Mouse (Mus musculus): ENCODE data around the gene Plcb4.
"Not testable (repeated sequence)": the region's sequence is repeated elsewhere in the genome, so short reads cannot be mapped to it uniquely, and the experiment has no call there.

The Plcb4 gene

GRCm38 (mm10) chr2:135963089-135963488 is 304.3 kb downstream of the Plcb4 start:
- DNase-seq: no peak

DNA sequence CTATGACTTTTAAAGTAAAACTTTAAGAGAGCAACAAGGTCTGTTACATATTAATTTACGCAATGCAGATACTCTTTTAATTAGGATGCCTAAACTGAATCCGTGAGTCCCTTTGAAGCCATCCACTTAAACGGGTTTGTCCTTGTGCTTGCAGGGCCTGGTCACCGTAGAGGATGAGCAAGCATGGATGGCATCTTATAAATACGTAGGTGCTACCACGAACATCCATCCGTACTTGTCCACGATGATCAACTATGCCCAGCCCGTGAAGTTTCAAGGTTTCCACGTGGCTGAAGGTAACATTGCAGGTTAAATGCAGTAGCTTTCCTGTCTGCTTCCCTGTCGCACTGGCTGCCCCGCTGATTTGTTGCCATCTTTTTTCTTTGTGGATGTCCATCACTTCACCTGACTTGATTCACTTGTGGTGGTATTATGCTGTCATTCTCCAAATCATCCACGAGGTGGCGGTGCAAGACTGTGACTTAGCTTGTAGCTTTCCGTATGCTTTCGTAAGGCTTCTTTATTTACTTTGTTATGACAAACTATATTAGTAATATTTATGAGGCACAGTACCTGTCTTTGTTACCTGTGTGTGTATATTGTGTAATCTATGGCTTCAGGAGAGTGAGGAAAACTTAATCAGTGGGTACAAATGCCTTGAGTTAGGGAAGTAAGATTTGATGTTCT is 308.2 kb downstream of the Plcb4 start:
- peak; percentile 28 to 67 for DNase-seq

- DNase-seq: peak; percentile 16 to 37
These were observed 309.3 kb downstream of the Plcb4 start for GRCm38 (mm10) chr2:135968159-135968558.

GRCm38 (mm10) chr2:135970902-135971301 is 312.1 kb downstream of the Plcb4 start:
- no peak for DNase-seq

DNA sequence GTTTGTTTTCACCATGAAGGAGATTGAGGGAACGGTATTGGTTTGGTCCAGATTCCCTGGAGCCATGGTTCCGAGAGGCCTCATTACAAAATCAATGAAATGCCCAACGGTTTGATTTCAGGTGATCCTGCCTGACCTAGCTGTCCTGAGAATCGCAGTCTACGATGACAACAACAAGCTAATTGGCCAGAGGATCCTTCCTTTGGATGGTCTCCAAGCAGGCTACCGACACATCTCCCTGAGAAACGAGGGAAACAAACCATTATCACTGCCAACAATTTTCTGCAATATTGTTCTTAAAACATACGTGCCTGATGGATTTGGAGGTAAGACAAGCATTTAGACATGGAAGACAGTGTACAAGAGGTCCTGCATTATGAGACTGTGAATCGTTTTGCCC is 317.2 kb downstream of the Plcb4 start:
- no peak for DNase-seq

DNA sequence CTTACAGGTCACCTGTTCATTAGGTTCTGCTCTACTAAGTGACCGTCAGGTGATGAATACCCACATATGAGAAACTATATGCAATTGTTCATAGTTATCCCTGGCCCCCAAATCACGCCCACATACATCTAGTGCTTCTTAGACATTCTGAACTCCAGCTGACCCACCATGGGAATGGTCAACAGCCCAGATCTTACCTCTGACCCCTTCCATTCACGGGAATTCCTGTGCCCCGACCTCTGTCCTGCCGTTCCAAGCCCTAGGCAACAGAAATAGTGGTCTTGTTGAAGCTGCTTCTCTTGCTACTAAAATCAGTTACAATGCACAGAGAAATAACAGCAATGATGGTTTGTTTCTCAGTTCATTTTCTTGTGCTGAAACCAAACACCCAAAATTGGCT is 320.0 kb downstream of the Plcb4 start:
- DNase-seq: no peak

GRCm38 (mm10) chr2:135980428-135980827 is 321.6 kb downstream of the Plcb4 start:
- DNase-seq: no peak

- no peak for DNase-seq
These were observed 325.2 kb downstream of the Plcb4 start for GRCm38 (mm10) chr2:135983972-135984371.

DNA sequence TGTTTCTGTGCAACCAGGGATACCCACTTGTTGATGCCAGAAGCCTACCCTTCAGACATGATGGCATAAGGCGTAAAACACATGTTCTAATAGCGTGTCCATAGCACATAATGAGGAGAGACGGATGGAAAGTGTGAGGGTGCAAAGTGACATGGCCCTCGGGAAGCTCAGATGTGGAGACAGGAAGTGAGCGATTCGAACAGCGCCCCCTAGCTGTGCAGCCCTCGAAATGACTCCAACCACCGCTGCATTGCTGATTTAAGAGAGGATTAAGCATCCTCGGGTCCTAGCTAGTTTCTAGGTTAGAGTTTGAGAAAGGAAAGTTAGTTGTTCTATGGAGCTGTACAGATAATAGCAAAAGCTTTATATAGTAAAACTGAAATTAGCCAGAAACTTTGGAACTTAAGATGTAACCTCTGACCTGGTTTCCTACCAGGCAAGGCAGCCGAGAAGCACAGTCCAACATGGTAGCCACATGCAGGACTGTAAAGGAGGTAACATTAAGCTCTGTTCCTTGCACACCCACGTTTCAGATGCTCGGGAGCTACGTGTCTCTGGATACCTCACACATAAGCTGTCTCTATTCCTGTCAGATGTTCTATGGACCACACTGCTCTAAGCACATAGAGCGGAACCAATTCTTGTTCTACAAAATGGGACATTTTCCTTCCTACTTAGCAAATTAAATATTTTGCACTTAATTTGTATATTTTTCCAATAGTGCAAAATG is 326.9 kb downstream of the Plcb4 start:
- peak in 1 of 2 experiments; percentile 6 for DNase-seq

- DNase-seq: not testable (repeated sequence)
These were observed 329.7 kb downstream of the Plcb4 start for GRCm38 (mm10) chr2:135988475-135988874.

GRCm38 (mm10) chr2:135990686-135991085 is 331.9 kb downstream of the Plcb4 start:
- DNase-seq: not testable (repeated sequence)

DNA sequence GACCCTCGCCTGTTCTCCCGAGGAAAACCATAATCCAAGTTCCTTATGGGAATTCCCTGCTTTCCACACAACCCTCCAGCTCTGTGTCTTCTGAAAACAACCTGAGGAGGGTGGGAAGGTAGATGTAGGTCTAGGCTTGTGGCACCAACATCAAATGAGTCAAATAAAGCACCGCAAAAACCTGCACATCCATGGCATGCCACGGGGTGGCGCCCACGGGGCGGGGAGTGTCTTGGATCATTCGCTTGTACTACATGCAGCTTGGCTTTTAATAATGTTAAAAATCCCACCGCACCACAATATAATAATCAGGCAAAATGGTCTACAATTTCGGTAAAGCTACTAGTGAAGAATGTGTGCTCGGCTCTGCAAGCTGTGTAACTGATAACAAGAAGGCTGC is 334.5 kb downstream of the Plcb4 start:
- DNase-seq: no peak

DNA sequence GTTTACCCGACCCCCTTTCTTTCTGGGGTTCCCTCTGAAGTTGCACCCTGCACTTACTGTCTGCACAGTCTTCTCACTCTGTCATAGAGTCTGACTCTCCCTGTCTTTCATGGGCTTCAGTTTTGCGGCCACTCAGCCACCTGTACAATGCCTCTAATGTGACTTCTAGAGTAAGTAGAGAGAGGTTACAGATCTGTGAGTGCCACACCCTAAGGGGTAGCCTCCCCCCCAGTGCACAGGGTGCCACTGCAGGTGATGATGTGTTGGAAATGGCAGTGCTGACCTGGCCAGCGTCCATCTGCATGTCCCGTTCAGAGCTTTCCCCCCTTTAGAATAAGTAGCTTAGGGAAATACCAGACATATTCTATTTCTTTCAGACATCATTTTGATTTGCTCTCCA is 336.4 kb downstream of the Plcb4 start:
- DNase-seq: no peak

DNA sequence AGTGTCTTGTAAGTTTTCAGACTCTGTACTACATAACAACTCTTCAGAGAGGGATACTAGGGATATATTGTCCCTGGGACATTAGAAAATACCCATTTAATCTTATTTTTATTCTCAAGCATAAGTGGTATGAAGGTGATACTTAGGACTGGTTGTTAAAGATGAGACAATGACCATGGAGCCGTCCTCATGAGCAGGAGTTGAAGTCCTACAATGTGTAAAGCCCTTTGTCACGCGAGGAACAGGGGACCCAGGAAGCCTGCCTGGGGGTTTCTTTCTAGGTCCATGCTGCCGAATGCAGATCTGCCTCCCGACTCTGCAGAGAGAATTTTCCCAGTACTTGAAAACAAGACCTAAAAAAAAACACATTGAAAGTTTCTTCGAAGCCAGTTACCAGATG is 338.1 kb downstream of the Plcb4 start:
- DNase-seq: no peak

DNA sequence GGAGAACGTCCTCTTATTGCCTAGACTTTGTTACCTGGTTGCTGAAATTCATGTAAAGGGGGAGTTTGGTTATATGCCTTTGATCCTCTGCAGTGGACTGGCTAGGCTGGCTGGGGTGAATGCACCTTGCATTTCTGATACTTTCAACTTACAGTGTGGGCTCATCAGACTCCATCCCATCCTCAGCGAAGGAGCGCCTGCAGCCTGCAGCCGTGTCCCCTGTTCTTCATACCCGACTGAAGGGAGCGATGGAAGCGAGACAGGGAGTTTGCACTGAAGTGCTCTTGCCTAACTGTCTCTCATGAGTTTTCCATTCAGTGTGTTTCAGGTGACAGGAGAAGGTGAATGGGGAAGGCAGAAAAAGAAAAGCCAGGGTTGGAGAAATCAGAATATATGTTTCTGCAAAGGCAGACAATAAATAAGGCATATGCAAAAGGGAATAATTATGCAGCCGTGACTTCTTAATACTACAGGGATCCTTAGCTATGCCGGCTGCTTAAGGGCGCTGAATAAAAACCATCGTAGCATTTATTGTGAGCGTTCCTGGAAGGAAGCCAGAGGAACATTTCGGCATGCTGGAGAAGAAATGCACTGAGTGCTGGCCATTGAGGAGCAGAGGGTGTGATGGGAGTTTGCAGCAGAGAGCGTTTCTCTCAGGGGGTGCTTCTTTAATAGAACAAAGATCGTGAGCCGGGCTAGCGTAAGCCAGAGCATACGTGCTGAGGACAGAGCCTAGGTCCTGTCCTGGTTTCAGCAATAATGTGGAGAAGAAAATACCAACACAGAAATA is 338.7 kb downstream of the Plcb4 start:
- DNase-seq: no peak

- DNase-seq: no peak
These were observed 340.1 kb downstream of the Plcb4 start for GRCm38 (mm10) chr2:135998886-135999285.

- DNase-seq: no peak
These were observed 340.6 kb downstream of the Plcb4 start for GRCm38 (mm10) chr2:135999361-135999760.

GRCm38 (mm10) chr2:136000933-136001332 is 342.1 kb downstream of the Plcb4 start:
- no peak for DNase-seq

GRCm38 (mm10) chr2:136002118-136002517 is 343.3 kb downstream of the Plcb4 start:
- peak in 1 of 2 experiments; percentile 31 for DNase-seq

- DNase-seq: no peak
These were observed 345.0 kb downstream of the Plcb4 start for GRCm38 (mm10) chr2:136003836-136004235.

DNA sequence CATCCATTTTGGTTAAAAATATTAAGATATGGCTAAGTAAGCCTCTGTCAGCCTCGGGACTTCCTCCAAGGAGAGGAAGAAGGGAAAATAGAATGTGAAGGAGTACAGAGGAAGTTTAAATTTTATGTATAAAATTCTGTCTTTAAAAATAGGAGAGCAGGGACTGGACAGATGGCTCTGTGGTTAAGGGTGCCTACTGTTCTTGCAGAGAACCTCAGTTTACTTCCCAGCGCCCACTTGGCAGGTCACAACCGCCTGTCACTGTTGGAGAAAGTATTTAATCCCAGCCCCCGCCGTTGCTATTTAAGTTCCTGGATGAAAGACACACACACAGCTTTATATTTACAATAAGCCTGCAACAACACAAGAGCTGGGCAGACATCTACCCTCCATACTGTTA is 347.5 kb downstream of the Plcb4 start:
- DNase-seq: no peak

- DNase-seq: no peak
These were observed 353.9 kb downstream of the Plcb4 start for GRCm38 (mm10) chr2:136012759-136013158.

DNA sequence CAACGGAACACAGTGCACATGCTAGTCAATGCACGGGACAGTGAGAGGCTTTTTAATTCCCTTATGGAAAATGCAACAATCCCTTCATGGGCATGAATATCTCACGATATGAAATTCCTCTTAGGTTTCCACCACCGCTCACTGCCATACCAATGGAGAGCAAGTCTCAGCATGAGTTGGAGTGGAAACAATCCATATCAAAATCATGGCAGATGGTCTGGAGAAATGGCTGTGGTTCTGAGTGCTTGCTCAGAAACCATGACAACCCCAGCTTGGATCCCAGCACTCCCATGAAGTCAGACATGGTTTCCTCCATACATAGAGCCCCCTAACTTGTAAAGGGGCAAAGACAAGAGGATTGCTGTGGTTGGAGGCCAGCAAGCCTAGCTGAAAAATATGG is 389.7 kb downstream of the Plcb4 start:
- DNase-seq: no peak
